Mouse (Mus musculus) neural tube, embryonic 12.5 days (tissue): ENCODE measurements at regions not wholly inside any gene's neighbourhood (a gene's known extent, or its start where the extent isn't known, plus 50 kb on each side); places are given as distances from the start of the nearest gene placed in this dataset.

Source experiments
- ATAC-seq: fragments of 200-750 bp; cut with Nextera tagmentation; 2 replicates; pipeline ENCODE4 v1.8.0; 2017; ENCODE audit warnings: low read depth, mild to moderate bottlenecking, moderate TSS enrichment, moderate library complexity; ENCODE audit not compliant: low FRiP score
- H3K27ac ChIP-seq: fragments of 300-500 bp; sonication (generic); 2 replicates; pipeline ENCODE4 v1.5.1; 2016
- H3K27me3 ChIP-seq: fragments of 300-500 bp; sonication (generic); replicated peaks from 2 replicates; pipeline ENCODE4 v1.6.1; 2016; ENCODE audit warnings: mild to moderate bottlenecking
- H3K36me3 ChIP-seq: fragments of 300-500 bp; sonication (generic); 2 replicates; pipeline ENCODE4 v1.6.1; 2016; ENCODE audit warnings: mild to moderate bottlenecking
- H3K4me1 ChIP-seq: fragments of 300-500 bp; sonication (generic); 2 replicates; pipeline ENCODE4 v1.6.1; 2016
- H3K4me2 ChIP-seq: fragments of 300-500 bp; sonication (generic); replicated peaks from 2 replicates; pipeline ENCODE4 v1.6.1; 2016; ENCODE audit warnings: mild to moderate bottlenecking
- H3K4me3 ChIP-seq: fragments of 300-500 bp; sonication (generic); 2 replicates; pipeline ENCODE4 v1.5.1; 2016
- H3K9ac ChIP-seq: fragments of 300-500 bp; sonication (generic); 2 replicates; pipeline ENCODE4 v1.6.1; 2016; ENCODE audit warnings: mild to moderate bottlenecking
- H3K9me3 ChIP-seq: fragments of 300-500 bp; sonication (generic); 2 replicates; pipeline ENCODE4 v1.6.1; 2016; ENCODE audit warnings: mild to moderate bottlenecking
- WGBS: fragments of 180-500 bp; shearing (Covaris S2); methylation state at CpG from one replicate; pipeline ENCODE4 v1.1.7; 2016; 5-methylcytosine and 5-hydroxymethylcytosine counted together

GRCm38 (mm10) chr2:30703308-30703707 lies 100.2 kb downstream of the 1700001O22Rik start:
- no peaks in the 10 kb centered on the region for H3K36me3 ChIP-seq
- 94% methylated on average over 1 of the region's 1 CpGs for WGBS
- H3K9me3 ChIP-seq = peaks cover 4% of the 10 kb centered on the region
- no peak for ATAC-seq
- H3K9ac ChIP-seq = no peak overlapping the region
- H3K4me2 ChIP-seq = no peak overlapping the region
- no peak overlapping the region for H3K4me3 ChIP-seq
- peaks cover 42% of the 10 kb centered on the region for H3K4me1 ChIP-seq
- H3K27ac ChIP-seq = no peak overlapping the region
- no peaks in the 10 kb centered on the region for H3K27me3 ChIP-seq

- Histone ChIP-seq H3K27ac (peak overlapping the region; percentile 62; the same call in 1 of the 2 replicates), H3K4me2 (no peak overlapping the region), H3K9ac (no peak overlapping the region), H3K27me3 (no peaks in the 10 kb centered on the region), H3K9me3 (peaks cover 4% of the 10 kb centered on the region), H3K4me1 (peaks cover 38% of the 10 kb centered on the region), H3K4me3 (no peak overlapping the region), H3K36me3 (no peaks in the 10 kb centered on the region)
- WGBS = 15% methylated on average over 7 of the region's 7 CpGs
- no peak for ATAC-seq
Measured at GRCm38 (mm10) chr2:30702711-30703110, 100.8 kb downstream of the 1700001O22Rik start.

DNA sequence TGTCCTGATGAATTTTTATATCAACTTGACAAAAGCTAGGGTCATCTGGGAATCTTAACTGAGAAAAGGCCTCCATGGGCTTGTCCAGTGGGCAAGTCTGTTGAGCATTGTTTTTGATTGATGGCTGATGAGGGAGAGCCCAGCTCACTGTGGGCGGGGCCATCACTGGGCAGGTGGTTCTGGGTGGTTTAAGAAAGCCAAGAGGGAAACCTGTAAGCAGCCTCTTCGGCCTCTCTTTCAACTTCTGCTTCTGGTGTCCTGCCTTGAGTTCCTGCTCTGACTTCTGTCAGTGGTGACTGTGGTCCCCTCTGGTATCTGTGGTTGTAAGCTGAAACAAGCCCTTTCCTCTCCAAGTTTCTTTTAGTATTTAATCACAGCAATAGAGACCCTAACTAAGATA lies 102.6 kb downstream of the 1700001O22Rik start:
- peaks cover 34% of the 10 kb centered on the region; the same call in 1 of the 2 replicates for H3K4me1 ChIP-seq
- H3K36me3 ChIP-seq = no peaks in the 10 kb centered on the region
- 80% methylated on average over 2 of the region's 2 CpGs for WGBS
- no peak overlapping the region for H3K4me2 ChIP-seq
- no peaks in the 10 kb centered on the region for H3K27me3 ChIP-seq
- no peak for ATAC-seq
- H3K9ac ChIP-seq = no peak overlapping the region
- no peak overlapping the region for H3K27ac ChIP-seq
- H3K9me3 ChIP-seq = peaks cover 4% of the 10 kb centered on the region
- no peak overlapping the region for H3K4me3 ChIP-seq

DNA sequence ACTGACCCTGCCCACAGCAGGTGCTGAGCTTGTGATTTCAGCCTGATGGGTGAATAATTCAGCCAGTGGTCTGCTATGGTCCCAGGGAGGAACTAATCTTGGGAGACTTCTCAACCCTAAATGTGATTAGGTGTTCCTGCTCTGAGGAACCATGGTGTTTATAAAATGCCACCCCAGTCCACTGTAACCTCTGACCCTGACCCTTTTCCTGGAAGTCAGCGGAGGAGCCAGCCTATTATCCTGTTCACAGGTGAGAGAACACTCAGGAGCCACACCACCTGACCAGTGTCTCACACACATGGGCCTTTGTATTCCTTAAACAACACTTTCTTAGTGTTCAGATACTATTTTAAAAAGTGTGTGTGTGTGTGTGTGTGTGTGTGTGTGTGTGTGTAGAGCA lies 103.0 kb downstream of the 1700001O22Rik start:
- H3K4me1 ChIP-seq = peaks cover 35% of the 10 kb centered on the region
- H3K27ac ChIP-seq = no peak overlapping the region
- no peaks in the 10 kb centered on the region for H3K36me3 ChIP-seq
- no peak for ATAC-seq
- WGBS = 94% methylated on average over 1 of the region's 1 CpGs
- H3K9ac ChIP-seq = no peak overlapping the region
- peak overlapping the region; percentile 34; the same call in 1 of the 2 replicates for H3K4me2 ChIP-seq
- peaks cover 4% of the 10 kb centered on the region for H3K9me3 ChIP-seq
- no peaks in the 10 kb centered on the region for H3K27me3 ChIP-seq
- no peak overlapping the region for H3K4me3 ChIP-seq

- H3K36me3 ChIP-seq = no peaks in the 10 kb centered on the region
- peak; percentile 61 for ATAC-seq
- peaks cover 41% of the 10 kb centered on the region for H3K4me1 ChIP-seq
- no peaks in the 10 kb centered on the region for H3K27me3 ChIP-seq
- H3K4me3 ChIP-seq = no peak overlapping the region
- WGBS = 36% methylated on average over 6 of the region's 6 CpGs
- no peak overlapping the region for H3K9ac ChIP-seq
- peak overlapping the region; percentile 57; the same call in 1 of the 2 replicates for H3K27ac ChIP-seq
- peaks cover 4% of the 10 kb centered on the region for H3K9me3 ChIP-seq
- peak overlapping the region; percentile 34 for H3K4me2 ChIP-seq
Measured at GRCm38 (mm10) chr2:30699797-30700454, 103.5 kb downstream of the 1700001O22Rik start.

- no peaks in the 10 kb centered on the region for H3K27me3 ChIP-seq
- H3K4me2 ChIP-seq = no peak overlapping the region
- H3K36me3 ChIP-seq = no peaks in the 10 kb centered on the region
- H3K27ac ChIP-seq = no peak overlapping the region
- 84% methylated on average over 6 of the region's 6 CpGs for WGBS
- no peak overlapping the region for H3K9ac ChIP-seq
- ATAC-seq = no peak
- peaks cover 47% of the 10 kb centered on the region for H3K4me1 ChIP-seq
- H3K9me3 ChIP-seq = no peaks in the 10 kb centered on the region
- no peak overlapping the region for H3K4me3 ChIP-seq
Measured at GRCm38 (mm10) chr2:30698758-30699535, 104.1 kb downstream of the Cstad start.

DNA sequence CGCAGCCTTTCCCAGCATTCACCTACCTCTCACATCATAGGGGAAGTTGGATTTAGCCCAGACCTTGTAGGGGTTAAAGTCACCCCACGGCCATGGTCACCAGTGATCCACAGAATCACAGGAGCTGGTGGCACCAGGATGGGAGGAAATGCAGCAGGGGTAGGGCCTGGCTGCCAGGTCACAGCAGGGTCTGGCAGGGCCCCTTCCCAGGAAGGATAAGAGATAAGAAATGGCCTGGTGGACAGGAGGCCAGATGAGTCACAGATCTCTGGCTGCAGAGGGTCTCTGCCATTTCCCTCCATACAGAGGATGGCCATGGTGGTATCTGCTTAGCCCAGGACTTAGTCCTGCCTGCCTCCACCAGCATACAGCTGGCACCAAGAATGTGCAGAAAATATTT lies 103.0 kb downstream of the Cstad start:
- Histone ChIP-seq H3K27ac (no peak overlapping the region), H3K4me1 (peaks cover 56% of the 10 kb centered on the region), H3K4me3 (no peak overlapping the region), H3K27me3 (no peaks in the 10 kb centered on the region), H3K36me3 (no peaks in the 10 kb centered on the region), H3K4me2 (no peak overlapping the region), H3K9me3 (no peaks in the 10 kb centered on the region), H3K9ac (no peak overlapping the region)
- ATAC-seq = no peak
- 85% methylated on average over 2 of the region's 2 CpGs for WGBS

- no peaks in the 10 kb centered on the region for H3K36me3 ChIP-seq
- no peaks in the 10 kb centered on the region for H3K27me3 ChIP-seq
- no peak overlapping the region for H3K27ac ChIP-seq
- ATAC-seq = no peak
- H3K4me2 ChIP-seq = no peak overlapping the region
- H3K4me3 ChIP-seq = no peak overlapping the region
- H3K4me1 ChIP-seq = peaks cover 69% of the 10 kb centered on the region
- no peaks in the 10 kb centered on the region for H3K9me3 ChIP-seq
- 75% methylated on average over 11 of the region's 11 CpGs for WGBS
- H3K9ac ChIP-seq = no peak overlapping the region
Measured at GRCm38 (mm10) chr2:30695771-30696456, 101.1 kb downstream of the Cstad start.

- peaks cover 69% of the 10 kb centered on the region for H3K4me1 ChIP-seq
Measured at GRCm38 (mm10) chr2:30695041-30695440, 100.2 kb downstream of the Cstad start.

DNA sequence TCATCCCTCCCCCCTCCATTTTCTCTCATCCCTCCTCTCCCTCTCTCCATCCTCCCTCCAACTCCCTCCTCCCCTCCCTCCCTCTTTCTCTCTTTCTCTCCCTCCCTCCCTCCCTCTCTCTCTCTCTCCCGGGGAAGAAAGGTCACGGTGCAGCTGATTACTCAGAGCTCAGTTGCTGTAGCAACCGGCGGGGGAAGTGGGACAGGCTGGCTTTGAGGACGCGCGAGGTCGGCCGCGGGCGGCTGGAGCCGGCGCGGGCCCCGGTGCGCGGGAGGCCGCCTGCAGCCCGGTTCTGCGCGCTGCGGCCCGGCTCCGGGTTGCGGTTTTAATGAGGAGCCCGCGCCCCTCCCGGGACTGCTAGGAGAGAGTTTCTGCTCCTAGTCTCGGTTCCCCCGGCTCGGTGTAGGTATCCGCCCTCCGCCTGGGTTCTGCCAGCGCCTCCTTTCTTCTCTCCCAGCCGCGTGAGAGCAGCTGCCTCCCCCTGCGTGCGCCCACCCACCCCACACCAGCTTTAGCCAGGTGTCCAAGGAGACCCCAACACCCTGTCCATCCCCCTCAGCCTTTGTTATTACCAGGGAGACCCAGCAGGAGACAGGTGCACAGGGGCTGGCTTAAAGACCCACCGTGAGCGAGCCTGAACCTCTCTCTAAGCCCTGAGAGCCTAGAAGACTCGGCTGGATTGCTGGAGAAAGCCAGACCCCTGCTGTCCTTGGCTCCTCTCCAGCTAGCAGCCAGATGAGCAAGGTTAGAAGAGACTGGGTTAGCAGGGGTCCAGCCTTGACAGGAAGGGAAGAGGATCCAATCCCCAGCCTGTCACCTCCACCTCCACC lies 98.6 kb downstream of the Cstad start:
- H3K27me3 ChIP-seq = no peaks in the 10 kb centered on the region
- no peaks in the 10 kb centered on the region for H3K36me3 ChIP-seq
- H3K4me3 ChIP-seq = peak overlapping the region; percentile 33
- peak overlapping the region; percentile 80 for H3K9ac ChIP-seq
- H3K4me2 ChIP-seq = peak overlapping the region; percentile 65
- peak overlapping the region; percentile 100 for H3K27ac ChIP-seq
- no peaks in the 10 kb centered on the region for H3K9me3 ChIP-seq
- peaks cover 59% of the 10 kb centered on the region for H3K4me1 ChIP-seq
- WGBS = under 1% methylated on average over 26 of the region's 41 CpGs
- peak; percentile 85 for ATAC-seq

More at GRCm38 (mm10) chr2:30695041-30695440, 100.2 kb downstream of the Cstad start:
- Histone ChIP-seq H3K4me3 (no peak overlapping the region), H3K27ac (peak overlapping the region; percentile 29; the same call in 1 of the 2 replicates), H3K9me3 (no peaks in the 10 kb centered on the region), H3K36me3 (no peaks in the 10 kb centered on the region), H3K4me2 (no peak overlapping the region), H3K27me3 (no peaks in the 10 kb centered on the region), H3K9ac (no peak overlapping the region)
- WGBS = 87% methylated on average over 1 of the region's 1 CpGs
- no peak for ATAC-seq

GRCm38 (mm10) chr2:30692561-30693205 lies 97.8 kb downstream of the Cstad start:
- Histone ChIP-seq H3K4me2 (peak overlapping the region; percentile 65), H3K4me1 (peaks cover 59% of the 10 kb centered on the region), H3K9ac (peak overlapping the region; percentile 80), H3K27me3 (no peaks in the 10 kb centered on the region), H3K9me3 (no peaks in the 10 kb centered on the region), H3K27ac (peak overlapping the region; percentile 100), H3K4me3 (peak overlapping the region; percentile 13; the same call in 1 of the 2 replicates), H3K36me3 (no peaks in the 10 kb centered on the region)
- 1% methylated on average over 13 of the region's 13 CpGs for WGBS
- ATAC-seq = peak; percentile 89
